Mouse (Mus musculus) neural tube, embryonic 12.5 days (tissue): Measurements from ENCODE around the gene Gm7970. TPM values are rescaled to one million over a fixed set of nuclear protein-coding genes. Genes with fewer than 3 reads are reported as not detected.
"Not testable (repeated sequence)": the region's sequence is repeated elsewhere in the genome, so short reads cannot be mapped to it uniquely, and the experiment has no call there.

Source experiments
- ATAC-seq: fragments of 200-750 bp; cut with Nextera tagmentation; 2 replicates; pipeline ENCODE4 v1.8.0; 2017; ENCODE audit warnings: low read depth, mild to moderate bottlenecking, moderate TSS enrichment, moderate library complexity; ENCODE audit not compliant: low FRiP score
- H3K27ac ChIP-seq: fragments of 300-500 bp; sonication (generic); 2 replicates; pipeline ENCODE4 v1.5.1; 2016
- H3K27me3 ChIP-seq: fragments of 300-500 bp; sonication (generic); replicated peaks from 2 replicates; pipeline ENCODE4 v1.6.1; 2016; ENCODE audit warnings: mild to moderate bottlenecking
- H3K36me3 ChIP-seq: fragments of 300-500 bp; sonication (generic); 2 replicates; pipeline ENCODE4 v1.6.1; 2016; ENCODE audit warnings: mild to moderate bottlenecking
- H3K4me1 ChIP-seq: fragments of 300-500 bp; sonication (generic); 2 replicates; pipeline ENCODE4 v1.6.1; 2016
- H3K4me2 ChIP-seq: fragments of 300-500 bp; sonication (generic); replicated peaks from 2 replicates; pipeline ENCODE4 v1.6.1; 2016; ENCODE audit warnings: mild to moderate bottlenecking
- H3K4me3 ChIP-seq: fragments of 300-500 bp; sonication (generic); 2 replicates; pipeline ENCODE4 v1.5.1; 2016
- H3K9ac ChIP-seq: fragments of 300-500 bp; sonication (generic); 2 replicates; pipeline ENCODE4 v1.6.1; 2016; ENCODE audit warnings: mild to moderate bottlenecking
- H3K9me3 ChIP-seq: fragments of 300-500 bp; sonication (generic); 2 replicates; pipeline ENCODE4 v1.6.1; 2016; ENCODE audit warnings: mild to moderate bottlenecking
- WGBS: fragments of 180-500 bp; shearing (Covaris S2); methylation state at CpG from one replicate; pipeline ENCODE4 v1.1.7; 2016; 5-methylcytosine and 5-hydroxymethylcytosine counted together
- polyA plus RNA-seq: library from polyadenylated mRNA; unstranded; fragments of >200 nt; fragmentation: Nextera tagmentation; extraction: Ambion mirVana; gene quantifications from 2 replicates; pipeline ENCODE4 v1.2.1, GENCODE M21; 2016

Gene Gm7970
- polyA plus RNA-seq, result not detected in 2 replicates

- not testable (repeated sequence) for H3K4me1 ChIP-seq, H3K27ac ChIP-seq, H3K27me3 ChIP-seq, H3K4me3 ChIP-seq, ATAC-seq, H3K4me2 ChIP-seq, H3K36me3 ChIP-seq, H3K9me3 ChIP-seq, H3K9ac ChIP-seq
- WGBS, result no CpG with 5 or more reads among the region's 2 CpGs
These were observed at the start of gene Gm7970 for GRCm38 (mm10) chr14:41555483-41555882. Gene Gm7970 (minus strand): TSS chr14:41555583.

DNA sequence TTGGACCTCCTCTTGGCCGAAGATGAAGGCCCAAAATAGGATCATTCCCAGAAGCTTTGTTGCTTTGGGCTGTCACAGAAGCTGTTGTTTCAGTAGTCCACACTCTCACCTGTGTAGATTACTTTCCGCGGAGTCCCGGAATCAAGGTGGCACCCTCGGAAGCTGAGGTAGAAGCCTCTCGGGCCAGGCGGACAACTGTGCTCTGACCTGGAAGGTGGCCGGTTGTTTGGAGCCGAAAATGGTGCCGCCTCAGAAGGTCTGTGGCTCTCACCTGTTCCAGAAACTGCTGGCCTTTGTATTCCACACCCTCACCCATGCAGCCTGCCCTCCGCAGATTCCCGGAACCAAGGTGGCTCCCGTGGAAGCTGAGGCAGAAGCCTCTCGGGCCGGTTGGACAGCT lies 45.6 kb upstream of the Gm7970 start:
- H3K27ac ChIP-seq, H3K4me1 ChIP-seq, H3K4me2 ChIP-seq, H3K27me3 ChIP-seq, ATAC-seq, H3K36me3 ChIP-seq, H3K4me3 ChIP-seq, H3K9ac ChIP-seq, H3K9me3 ChIP-seq: not testable (repeated sequence)
- WGBS, result 93% methylated on average over 15 of the region's 15 CpGs

GRCm38 (mm10) chr14:41586346-41586745 lies 31.0 kb upstream of the Gm7970 start:
- H3K9ac ChIP-seq, ATAC-seq, H3K4me1 ChIP-seq, H3K27me3 ChIP-seq, H3K27ac ChIP-seq, H3K4me2 ChIP-seq, H3K36me3 ChIP-seq, H3K9me3 ChIP-seq, H3K4me3 ChIP-seq: not testable (repeated sequence)
- whole genome bisulfite sequencing, result 74% methylated on average over 1 of the region's 1 CpGs

GRCm38 (mm10) chr14:41572911-41573310 lies 17.5 kb upstream of the Gm7970 start, which contains the start of gene 1700049E17Rik2:
Gene 1700049E17Rik2 (plus strand): TSS chr14:41573211.
- not testable (repeated sequence) for H3K4me2 ChIP-seq

DNA sequence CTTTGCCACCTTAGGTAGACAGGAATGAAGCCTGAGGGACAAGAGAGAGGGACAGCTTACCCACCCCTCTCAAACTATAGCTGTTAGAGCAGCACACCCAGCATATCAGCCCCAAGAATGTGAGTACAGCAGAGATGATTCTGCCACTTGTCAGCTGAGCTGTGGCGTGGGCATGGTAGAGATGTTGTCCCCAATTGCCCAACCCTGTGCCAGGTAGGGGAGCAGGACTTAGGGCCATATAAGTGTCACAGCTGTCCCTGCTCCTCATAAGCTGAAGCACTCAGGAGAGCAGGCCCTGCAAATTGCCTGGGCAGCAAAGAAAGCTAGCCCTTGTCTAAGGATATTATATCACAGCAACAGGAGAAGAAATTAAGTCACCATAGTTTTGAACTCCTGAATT lies 30.7 kb downstream of the Gm7970 start:
- H3K9me3 ChIP-seq, H3K27ac ChIP-seq, ATAC-seq, H3K9ac ChIP-seq, H3K4me1 ChIP-seq, H3K4me2 ChIP-seq, H3K36me3 ChIP-seq, H3K27me3 ChIP-seq, H3K4me3 ChIP-seq: not testable (repeated sequence)
- WGBS, result 85% methylated on average over 1 of the region's 1 CpGs

More at GRCm38 (mm10) chr14:41572911-41573310, 17.5 kb upstream of the Gm7970 start, which contains the start of gene 1700049E17Rik2:
- not testable (repeated sequence) for H3K4me1 ChIP-seq, H3K9me3 ChIP-seq, ATAC-seq, H3K27ac ChIP-seq, H3K36me3 ChIP-seq, H3K9ac ChIP-seq, H3K27me3 ChIP-seq, H3K4me3 ChIP-seq
- WGBS, result no CpG with 5 or more reads among the region's 1 CpGs

DNA sequence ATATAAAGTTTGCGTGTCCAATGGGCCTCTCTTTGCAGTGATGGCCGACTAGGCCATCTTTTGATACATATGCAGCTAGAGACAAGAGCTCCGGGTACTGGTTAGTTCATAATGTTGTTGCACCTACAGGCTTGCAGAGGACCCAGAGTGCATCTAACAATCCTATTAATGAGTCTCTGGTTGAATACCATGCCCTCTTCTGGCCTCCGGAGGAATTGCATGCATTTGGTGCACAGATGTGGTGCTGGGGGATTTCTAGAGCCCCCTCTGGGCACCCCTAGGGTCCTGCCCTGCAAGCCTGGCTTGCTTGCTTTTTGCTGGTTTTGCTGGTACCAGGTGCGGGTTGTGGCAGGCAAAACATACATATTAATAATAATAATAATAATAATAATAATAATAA lies 34.7 kb downstream of the Gm7970 start:
- WGBS, result 75% methylated on average over 5 of the region's 5 CpGs
- not testable (repeated sequence) for ATAC-seq, H3K27ac ChIP-seq, H3K4me1 ChIP-seq, H3K4me3 ChIP-seq, H3K27me3 ChIP-seq, H3K9ac ChIP-seq, H3K4me2 ChIP-seq, H3K9me3 ChIP-seq, H3K36me3 ChIP-seq

Other genes starting within 250 kb of the Gm7970 start
- not detected in 2 replicates for gene Gm5798, start 207.0 kb downstream of the Gm7970 start, polyA plus RNA-seq
- gene Gm7945, start 169.2 kb downstream of the Gm7970 start, polyA plus RNA-seq, result not detected in 2 replicates
- gene Gm6482, start 147.3 kb downstream of the Gm7970 start, polyA plus RNA-seq, result not detected in 2 replicates
- not detected in 2 replicates for gene Gm7954, start 102.1 kb downstream of the Gm7970 start, polyA plus RNA-seq
- not detected in 2 replicates for gene Gm3486, start 66.1 kb downstream of the Gm7970 start, polyA plus RNA-seq
- gene 1700049E17Rik2, start 17.6 kb upstream of the Gm7970 start, polyA plus RNA-seq, result not detected in 2 replicates
- gene Gm3072, start 69.0 kb upstream of the Gm7970 start, polyA plus RNA-seq, result not detected in 2 replicates
- not detected in 2 replicates for gene Gm3676, start 90.9 kb upstream of the Gm7970 start, polyA plus RNA-seq
- not detected in 2 replicates for gene Gm8068, start 146.3 kb upstream of the Gm7970 start, polyA plus RNA-seq
- not detected in 2 replicates for gene Gm7929, start 195.0 kb upstream of the Gm7970 start, polyA plus RNA-seq
- not detected in 2 replicates for gene Gm47189, start 216.9 kb upstream of the Gm7970 start, polyA plus RNA-seq